Mouse (Mus musculus) lung, adult 10 weeks (tissue): ENCODE measurements around the gene Rps13. TPM values are rescaled to one million over a fixed set of nuclear protein-coding genes. Genes with fewer than 3 reads are reported as not detected.

Source experiments
- polyA plus RNA-seq: library from polyadenylated mRNA; stranded (reverse); fragments of 350-450 nt; fragmentation: Illumina TruSeq; extraction: RNeasy Lipid Tissue Mini Kit (QIAGEN cat#74804); gene quantifications from one replicate; pipeline ENCODE4 v1.2.3, GENCODE M21; 2014; ENCODE audit warnings: low read depth, low replicate concordance; ENCODE audit not compliant: insufficient read depth

Gene Rps13
- polyA plus RNA-seq: 1,449 TPM

DNA sequence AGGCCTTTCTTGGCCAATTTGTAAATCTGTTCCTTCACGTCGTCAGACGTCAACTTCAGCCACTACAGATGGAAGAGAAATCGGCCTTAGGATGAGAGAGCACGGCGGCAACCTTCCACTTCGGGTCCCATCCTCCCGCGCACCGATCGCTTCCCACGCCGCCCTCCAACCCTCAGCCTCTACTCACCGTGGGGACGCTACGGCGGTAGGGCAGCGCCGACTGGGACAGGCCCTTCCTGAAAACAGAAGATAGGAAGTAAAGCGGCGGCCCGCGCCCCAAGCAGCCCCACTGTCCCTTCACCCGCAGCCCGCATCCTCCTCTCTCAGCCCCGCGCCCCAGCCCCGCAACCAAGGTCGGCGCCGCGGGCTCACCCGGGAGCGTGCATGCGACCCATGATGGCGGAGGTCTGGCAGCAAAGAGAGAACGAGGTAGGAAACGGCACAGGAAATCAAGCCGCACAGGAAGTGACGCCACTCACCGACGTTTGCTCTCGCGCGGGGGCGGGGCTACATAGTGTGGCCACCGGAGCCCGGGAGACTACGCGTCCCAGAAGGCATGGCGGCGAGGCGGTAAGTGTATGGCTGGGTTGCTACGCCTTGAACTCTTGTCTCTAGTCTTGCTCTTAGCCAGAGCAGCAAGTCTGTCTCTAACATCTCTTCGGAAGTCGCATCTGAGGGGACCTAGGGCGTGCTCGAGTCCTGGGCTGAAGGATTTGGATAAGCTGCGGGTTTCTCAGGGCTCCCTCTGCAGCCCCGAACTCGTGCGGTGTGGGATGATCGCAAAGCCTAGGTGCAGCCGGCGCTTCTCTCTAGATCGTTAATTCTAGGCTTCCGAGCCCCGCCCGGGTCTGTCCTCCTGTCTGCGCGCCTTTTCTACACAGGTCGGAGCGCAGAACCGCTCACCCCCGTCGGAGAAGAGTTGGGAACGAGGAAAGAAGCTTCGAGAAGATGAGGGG, at the start of gene Rps13:
TSS of gene Rps13 (minus strand) at position 483 of the 956 bp plus-strand sequence.

DNA sequence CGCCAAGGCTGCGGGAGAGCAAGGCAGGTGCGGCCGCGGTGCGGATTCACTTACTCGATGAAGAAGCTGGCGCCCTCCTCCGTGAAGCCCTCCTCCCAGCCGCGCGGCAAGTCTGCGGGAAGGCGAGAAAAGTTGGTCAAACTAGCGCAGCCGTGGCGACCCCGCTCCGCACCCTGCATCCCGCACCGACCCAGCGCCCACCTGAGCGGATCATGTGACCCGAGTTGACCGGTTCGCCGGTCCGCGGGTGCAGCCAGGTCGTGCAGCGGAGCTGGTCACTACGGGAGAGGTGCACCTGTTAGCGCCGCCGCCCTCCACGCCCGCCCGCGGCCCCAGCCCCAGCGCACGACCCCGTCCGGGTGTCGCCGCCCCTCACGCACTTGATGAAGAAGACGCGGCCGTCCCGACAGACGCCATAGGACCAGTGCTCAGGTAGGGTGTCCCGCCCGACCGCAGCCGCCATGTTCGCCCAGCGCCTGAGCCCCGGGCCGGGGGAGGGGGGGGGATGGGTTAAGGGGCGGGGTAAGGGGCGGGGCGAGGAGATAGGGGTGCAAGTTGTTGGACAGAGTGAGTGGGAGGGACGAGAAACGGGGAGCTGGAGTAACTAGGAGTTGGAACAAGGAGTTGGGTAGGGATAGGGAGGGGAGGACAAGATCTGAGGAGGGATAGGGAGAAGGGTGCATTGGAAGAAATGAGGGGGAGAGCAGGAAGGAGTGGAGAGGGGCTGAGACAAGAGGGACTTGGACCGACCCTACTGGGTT, 25.9 kb downstream of the Rps13 start, which contains the start of gene Plekha7:
TSS of gene Plekha7 (minus strand) at position 506 of the 761 bp plus-strand sequence.

Other genes with a start within 250 kb of the Rps13 start
- 0.21 TPM for gene Gm4353, start 249.6 kb downstream of the Rps13 start, polyA plus RNA-seq
- gene Plekha7, start 25.8 kb downstream of the Rps13 start, polyA plus RNA-seq: 3.0 TPM
- gene Pik3c2a, start 109.3 kb upstream of the Rps13 start, polyA plus RNA-seq: 12.2 TPM
- 41.4 TPM for gene Nucb2, start 170.2 kb upstream of the Rps13 start, polyA plus RNA-seq